Mouse (Mus musculus) erythroblast, embryonic 14.5 days (primary cell): ENCODE data around the gene Engase.

Experiments
- GATA1 ChIP-seq: IDR thresholded peaks from 2 replicates; pipeline ENCODE4 v1.6.1; 2012; ENCODE audit warnings: low read length, inconsistent platforms, mixed read lengths
- TAL1 ChIP-seq: IDR thresholded peaks from 3 replicates; pipeline ENCODE4 v1.6.1; 2012; ENCODE audit warnings: low read length, inconsistent platforms, mixed read lengths

DNA sequence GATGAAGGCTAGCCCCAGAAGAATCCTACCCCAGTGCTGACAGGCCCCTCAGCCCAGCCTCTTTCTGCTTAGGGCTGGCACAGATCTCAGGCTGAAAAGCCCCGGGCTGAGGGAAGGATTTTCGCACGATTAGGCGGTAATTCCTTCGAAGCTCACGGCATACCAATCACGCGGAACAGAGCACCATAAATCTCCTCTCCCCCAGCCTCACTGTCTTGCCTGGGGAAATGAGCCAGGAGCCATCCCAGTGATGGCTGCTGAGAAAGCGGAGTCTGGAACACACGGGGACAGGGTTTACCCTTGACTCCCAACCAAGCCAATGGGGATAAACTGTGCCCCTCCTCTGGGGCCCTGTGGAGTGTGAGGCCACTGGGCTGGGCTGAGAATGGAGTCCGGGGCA lies 48.4 kb downstream of the Engase start:
- no peak for TF ChIP-seq GATA1
- no peak for TF ChIP-seq TAL1
